Mouse (Mus musculus): ENCODE results near the gene Serpina1f.
"Not testable (repeated sequence)": the region's sequence is repeated elsewhere in the genome, so short reads cannot be mapped to it uniquely, and the experiment has no call there.

The Serpina1f gene

GRCm38 (mm10) chr12:103695429-103695828 lies at the start of gene Serpina1f:
Serpina1f (minus strand) TSS chr12:103695529.
- DNase-seq (ENCODE audit: extremely low read depth, low read depth, low spot score) = no peak

DNA sequence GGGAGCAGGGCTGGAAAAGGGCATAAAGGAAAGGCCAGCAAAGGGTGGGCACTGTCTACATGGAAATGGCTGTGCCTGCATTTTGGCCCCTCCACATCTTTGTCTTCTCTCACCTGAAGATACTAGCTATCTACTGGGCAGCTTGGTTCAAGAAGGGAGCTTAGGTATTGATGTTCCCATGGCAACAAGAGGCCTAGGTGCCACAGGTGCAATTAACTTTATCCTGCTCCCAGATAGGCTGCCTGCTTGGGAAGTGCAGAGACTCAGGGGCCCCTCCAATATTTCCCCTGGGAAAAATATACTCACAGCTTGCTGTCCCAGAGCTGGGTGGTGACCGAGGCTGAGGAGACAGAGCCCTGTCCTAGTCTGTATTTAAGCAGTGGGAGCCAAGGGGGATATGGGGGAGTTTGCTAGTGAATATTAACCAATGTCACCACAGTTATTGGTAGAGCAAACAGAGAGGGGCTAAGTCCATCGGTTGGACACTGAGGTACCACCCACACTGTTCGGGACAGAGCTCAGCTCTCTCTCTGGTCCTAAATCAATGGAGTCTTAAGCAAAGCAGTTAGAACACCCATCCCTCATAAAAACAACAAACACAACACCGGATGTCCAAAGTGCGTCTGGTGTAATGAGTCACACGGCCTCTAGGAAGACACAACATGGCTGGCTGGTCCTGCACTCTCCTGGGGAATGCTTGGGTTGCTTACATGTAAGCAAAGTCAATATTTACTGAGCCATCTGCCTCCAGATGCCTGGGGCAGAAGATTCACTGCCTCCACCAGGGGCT lies 42.7 kb upstream of the Serpina1f start:
- DNase-seq (ENCODE audit: extremely low read depth, low read depth, low spot score) = not testable (repeated sequence)

DNA sequence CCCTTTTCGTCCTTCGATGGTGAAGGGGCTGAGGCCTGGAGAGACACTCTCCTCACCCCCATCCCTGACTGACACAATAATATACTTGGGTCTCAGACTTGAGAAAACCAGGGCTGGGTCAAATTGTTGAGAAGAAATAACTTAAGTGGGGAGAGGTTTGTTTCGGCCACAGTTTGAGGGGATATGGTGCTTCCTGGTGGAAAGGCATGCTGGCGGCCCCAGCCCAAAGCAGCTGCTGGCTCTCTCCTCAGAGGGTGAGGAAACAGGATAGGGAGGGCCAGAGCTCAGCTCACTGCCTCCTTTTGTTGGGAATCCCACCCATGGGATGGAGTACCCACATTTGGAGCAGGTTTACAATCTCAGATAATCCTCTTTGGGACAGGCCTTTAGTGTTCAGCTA lies 40.2 kb upstream of the Serpina1f start:
- DNase-seq (ENCODE audit: extremely low read depth, low read depth, low spot score) = not testable (repeated sequence)

DNA sequence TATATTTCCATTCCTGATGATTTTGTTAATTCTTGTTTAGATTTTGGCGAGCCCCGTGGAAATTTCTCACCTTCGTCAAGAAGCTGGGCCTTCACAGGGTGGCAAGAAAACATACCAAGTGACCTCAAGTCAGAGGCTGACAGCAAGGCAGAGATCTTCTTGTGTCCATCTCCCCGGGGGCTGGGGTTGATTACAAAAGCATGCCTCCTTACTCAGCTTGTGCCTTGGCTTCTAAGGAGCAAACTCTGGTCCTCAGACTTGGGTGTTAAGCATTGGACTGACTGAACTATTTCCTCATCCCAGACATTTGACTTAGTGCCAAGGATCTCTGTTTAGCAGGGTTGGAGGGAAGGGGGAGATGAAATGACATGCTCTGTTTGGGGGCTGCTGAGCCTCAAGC lies 39.8 kb upstream of the Serpina1f start:
- not testable (repeated sequence) for DNase-seq (ENCODE audit: extremely low read depth, low read depth, low spot score)

DNA sequence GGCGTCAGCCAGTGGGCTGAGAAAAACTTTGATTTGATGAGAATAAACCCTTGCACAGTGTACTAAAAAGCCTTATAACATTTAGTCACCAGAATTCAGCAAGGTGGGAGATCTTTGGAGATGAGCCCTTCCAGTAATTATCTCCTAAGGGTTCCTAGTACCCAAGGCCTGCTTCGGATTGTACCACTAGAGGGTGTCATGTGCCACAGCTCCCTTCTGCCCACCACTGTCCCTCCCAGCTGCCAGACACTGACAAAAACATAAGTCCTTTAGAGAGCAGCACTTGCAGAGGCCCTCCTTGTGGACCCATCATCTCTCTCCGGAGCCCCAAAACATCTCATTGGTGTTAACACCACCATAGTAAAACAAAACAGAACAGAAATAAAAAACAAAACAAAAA lies 16.2 kb upstream of the Serpina1f start:
- DNase-seq (ENCODE audit: extremely low read depth, low read depth, low spot score) = no peak

- DNase-seq (ENCODE audit: extremely low read depth, low read depth, low spot score) = no peak
These were observed 15.1 kb upstream of the Serpina1f start for GRCm38 (mm10) chr12:103710405-103710804.

GRCm38 (mm10) chr12:103706113-103706512 lies 10.8 kb upstream of the Serpina1f start:
- no peak for DNase-seq (ENCODE audit: extremely low read depth, low read depth, low spot score)

- peak; percentile 1 for DNase-seq (ENCODE audit: extremely low read depth, low read depth, low spot score)
These were observed 10.2 kb upstream of the Serpina1f start for GRCm38 (mm10) chr12:103705547-103705946.

- no peak for DNase-seq (ENCODE audit: extremely low read depth, low read depth, low spot score)
These were observed 4.9 kb upstream of the Serpina1f start for GRCm38 (mm10) chr12:103700144-103700750.

- DNase-seq (ENCODE audit: extremely low read depth, low read depth, low spot score) = no peak
These were observed 7.0 kb downstream of the Serpina1f start for GRCm38 (mm10) chr12:103688221-103688814.

GRCm38 (mm10) chr12:103687021-103687420 lies 8.3 kb downstream of the Serpina1f start:
- no peak for DNase-seq (ENCODE audit: extremely low read depth, low read depth, low spot score)

GRCm38 (mm10) chr12:103686050-103686449 lies 9.3 kb downstream of the Serpina1f start:
- DNase-seq (ENCODE audit: extremely low read depth, low read depth, low spot score) = no peak

DNA sequence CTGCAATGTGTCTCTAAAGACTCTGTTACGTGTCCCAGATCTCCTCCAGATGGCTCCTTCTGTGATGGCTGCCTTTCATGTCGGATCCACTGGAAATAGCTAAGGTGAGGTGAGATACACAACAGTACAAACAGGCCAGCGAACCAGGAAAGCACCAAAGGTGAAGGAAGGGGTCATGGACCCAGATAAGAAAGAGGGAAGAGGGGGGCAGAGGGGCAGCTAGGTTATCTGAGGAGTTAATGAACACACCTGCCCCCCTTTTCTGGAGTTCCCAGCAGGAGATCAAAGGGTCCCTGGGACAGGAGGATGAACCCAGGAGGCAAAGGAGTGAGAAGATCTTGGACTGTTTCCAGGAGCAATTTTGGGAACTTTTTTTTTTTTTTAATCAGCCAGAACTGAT lies 9.9 kb downstream of the Serpina1f start:
- no peak for DNase-seq (ENCODE audit: extremely low read depth, low read depth, low spot score)

GRCm38 (mm10) chr12:103683775-103684174 lies 11.6 kb downstream of the Serpina1f start:
- no peak for DNase-seq (ENCODE audit: extremely low read depth, low read depth, low spot score)

- DNase-seq (ENCODE audit: extremely low read depth, low read depth, low spot score) = no peak
These were observed 13.6 kb downstream of the Serpina1f start for GRCm38 (mm10) chr12:103681739-103682138.

- DNase-seq (ENCODE audit: extremely low read depth, low read depth, low spot score) = no peak
These were observed 14.2 kb downstream of the Serpina1f start for GRCm38 (mm10) chr12:103681169-103681568.

GRCm38 (mm10) chr12:103679853-103680252 lies 15.5 kb downstream of the Serpina1f start:
- not testable (repeated sequence) for DNase-seq (ENCODE audit: extremely low read depth, low read depth, low spot score)

GRCm38 (mm10) chr12:103676039-103676438 lies 19.3 kb downstream of the Serpina1f start, which contains the start of gene Serpina16:
Serpina16 (minus strand) TSS chr12:103676139.
- DNase-seq (ENCODE audit: extremely low read depth, low read depth, low spot score) = no peak

- peak; percentile 50 for DNase-seq (ENCODE audit: extremely low read depth, low read depth, low spot score)
These were observed 22.1 kb downstream of the Serpina1f start for GRCm38 (mm10) chr12:103673179-103673578.

GRCm38 (mm10) chr12:103671483-103671882 lies 23.8 kb downstream of the Serpina1f start:
- DNase-seq (ENCODE audit: extremely low read depth, low read depth, low spot score) = no peak

DNA sequence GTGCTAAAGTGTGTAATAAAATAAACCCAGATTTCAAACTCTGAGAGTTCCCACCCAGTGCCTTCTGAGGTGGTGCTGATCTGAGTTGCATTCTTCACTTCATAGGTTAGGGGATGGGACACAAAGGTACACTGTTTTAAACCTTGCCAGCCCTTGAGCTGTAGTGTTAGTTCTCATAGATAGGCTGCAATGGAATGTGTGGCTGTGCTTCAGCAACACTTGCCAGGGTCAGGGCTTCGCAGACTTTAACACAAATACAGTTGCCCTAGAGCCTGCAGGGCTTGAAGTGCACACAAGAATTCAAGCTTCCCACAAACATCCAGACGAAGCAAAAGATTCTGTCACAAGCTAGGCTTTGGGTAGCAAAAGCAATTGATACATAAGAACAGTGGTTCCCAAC lies 24.4 kb downstream of the Serpina1f start:
- no peak for DNase-seq (ENCODE audit: extremely low read depth, low read depth, low spot score)

DNA sequence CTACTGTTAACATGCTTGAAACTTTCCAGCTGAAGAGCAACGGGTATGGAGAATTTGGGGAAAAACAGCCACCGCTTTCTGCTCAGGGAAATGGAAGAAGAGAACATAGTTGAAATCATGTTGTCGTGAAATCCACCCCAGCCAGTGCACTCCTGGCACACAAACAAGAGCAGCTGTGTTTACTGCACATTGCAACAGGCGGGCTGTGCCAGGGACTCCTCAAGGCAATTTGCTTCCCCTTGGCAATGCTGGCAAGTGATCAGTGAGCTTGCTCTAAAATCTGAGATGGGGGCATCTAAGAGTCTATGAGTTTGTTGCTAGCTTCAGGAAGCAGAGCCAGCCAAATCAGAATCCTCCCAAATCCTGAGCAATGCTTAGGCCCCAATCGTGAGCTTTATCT lies 25.0 kb downstream of the Serpina1f start:
- DNase-seq (ENCODE audit: extremely low read depth, low read depth, low spot score) = no peak
